Mouse (Mus musculus) liver, postnatal 0 days (tissue): ENCODE results near the gene Ccdc81.

Experiments
- CTCF ChIP-seq: sonication (generic); IDR thresholded peaks from 2 replicates; pipeline ENCODE4 v1.5.1; 2016; ENCODE audit warnings: antibody characterized with exemption, low read depth
- EP300 ChIP-seq: IDR thresholded peaks from 2 replicates; pipeline ENCODE4 v1.6.1; 2016; ENCODE audit warnings: antibody characterized with exemption, low read depth, mild to moderate bottlenecking

DNA sequence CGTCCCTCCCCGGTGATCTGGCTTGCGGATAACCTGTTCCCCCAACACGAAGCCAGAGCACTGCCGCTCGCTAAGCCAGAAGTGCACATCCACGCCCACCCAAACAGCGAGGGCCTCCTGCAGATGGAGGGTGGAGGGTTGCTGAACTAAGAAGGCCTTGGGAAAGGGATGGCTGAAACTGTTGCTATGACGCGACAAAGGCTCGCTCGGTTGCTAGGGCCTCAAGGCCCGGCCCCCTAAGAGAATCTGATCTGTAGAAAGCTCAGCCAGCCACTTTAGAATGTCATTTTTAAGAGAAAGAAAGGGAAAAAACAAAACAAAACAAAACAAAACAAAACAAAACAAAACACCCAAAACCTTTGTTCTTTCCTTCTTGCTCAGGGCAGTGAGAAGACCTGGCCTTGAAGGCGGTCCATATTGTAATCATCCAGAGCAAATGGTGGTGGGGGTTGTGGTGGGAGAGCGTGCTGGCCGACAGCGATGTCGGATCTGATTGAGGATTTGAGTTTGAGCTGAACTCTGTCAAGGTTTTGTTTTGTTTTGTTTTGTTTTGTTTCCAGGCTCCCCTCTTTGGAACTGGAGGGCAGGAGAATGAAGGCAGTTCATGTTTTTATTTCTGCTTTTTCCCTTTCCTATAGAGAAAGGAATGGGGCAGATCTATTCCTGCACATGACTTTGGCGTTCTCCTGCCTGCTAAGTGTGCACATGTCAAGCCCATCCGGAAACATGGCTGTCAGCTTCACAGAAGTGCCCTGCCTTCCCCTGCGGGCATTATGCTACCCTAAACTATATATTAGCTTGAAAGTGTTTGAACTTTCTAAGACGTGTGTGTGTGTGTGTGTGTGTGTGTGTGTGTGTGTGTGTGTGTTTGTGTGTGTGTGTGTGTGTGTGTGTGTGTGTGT, at the start of gene Ccdc81:
- TF ChIP-seq EP300 (no peak), CTCF (no peak)
